Comparison of ENCODE assay signal across 24 mouse cellular contexts in the genomic region with DNA sequence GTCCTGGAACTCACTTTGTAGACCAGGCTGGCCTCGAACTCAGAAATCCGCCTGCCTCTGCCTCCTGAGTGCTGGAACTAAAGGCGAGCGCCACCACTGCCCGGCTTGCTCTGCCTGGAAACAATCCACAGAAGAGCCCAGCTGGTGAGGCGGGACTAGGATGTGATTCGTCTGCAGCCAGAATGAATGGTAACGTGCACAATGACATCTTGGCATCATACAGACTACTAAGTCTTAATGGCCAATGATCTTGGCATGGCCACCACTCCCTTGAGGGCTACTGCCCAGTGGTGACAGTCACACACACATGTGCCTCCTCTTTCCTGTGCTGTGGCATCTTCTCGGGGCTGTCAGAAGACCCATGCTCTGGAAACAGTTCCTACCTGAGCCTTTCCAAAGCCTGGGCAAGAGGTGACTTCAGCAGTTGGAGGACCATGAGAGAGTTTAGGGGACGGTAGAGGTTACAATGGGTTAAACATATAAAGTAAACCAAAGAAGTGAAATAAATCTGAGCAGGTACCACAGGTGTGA. TPM values are rescaled to one million over a fixed set of nuclear protein-coding genes. Genes with fewer than 3 reads are reported as not detected.
DNase-seq lines count a peak whose midpoint lies in the region; ATAC-seq and TF ChIP-seq lines count a peak whose summit lies in the region.
"Had no signal": no experiment of that assay in that cellular context is flagged by ENCODE, and none has a peak within 500 bp of the region (broad histone marks: within the 10 kb centered on the region; RNA-seq: fewer than 3 reads in every experiment).

No protein-coding gene starts in this region.

- TF ChIP-seq EP300 in heart, postnatal 0 days (IDR thresholded peaks at IDR 0.05; ENCODE audit: low read depth), result no peak

- peak overlapping the region; percentile 52 for H3K27ac ChIP-seq in cerebellum, adult 2 months (ENCODE audit: insufficient read depth, low read length)
- peak overlapping the region; percentile 96 for H3K27ac ChIP-seq in heart, embryonic 10.5 days
- peak overlapping the region; percentile 98 for H3K27ac ChIP-seq in heart, postnatal 0 days (ENCODE audit: low read depth)
- no peak overlapping the region; the same call in 1 of the 2 replicates for H3K27ac ChIP-seq in heart, embryonic 11.5 days (ENCODE audit: low read depth, low read length)
- peak overlapping the region; percentile 96; the same call in 1 of the 2 replicates for H3K27ac ChIP-seq in stomach, embryonic 14.5 days (ENCODE audit: low read length)
- H3K27ac ChIP-seq: embryonic facial prominence, embryonic 15.5 days; forebrain, embryonic 15.5 days; hindbrain, embryonic 13.5 days; kidney, embryonic 15.5 days; limb, embryonic 12.5 days had no signal

- no peaks in the 10 kb centered on the region for H3K9me3 ChIP-seq in heart, embryonic 10.5 days
- H3K9me3 ChIP-seq in heart, postnatal 0 days (replicated peaks; ENCODE audit: control insufficient read depth, low read length), result no peaks in the 10 kb centered on the region
- H3K9me3 ChIP-seq in heart, embryonic 11.5 days (replicated peaks; ENCODE audit: control insufficient read depth, low read length), result no peaks in the 10 kb centered on the region
- H3K9me3 ChIP-seq in stomach, embryonic 14.5 days (ENCODE audit: control insufficient read depth, low read depth, low read length), result no peaks in the 10 kb centered on the region
- H3K9me3 ChIP-seq: embryonic facial prominence, embryonic 15.5 days; forebrain, embryonic 15.5 days; hindbrain, embryonic 13.5 days; kidney, embryonic 15.5 days; limb, embryonic 12.5 days; liver, embryonic 12.5 days had no signal

- peak in 1 of 2 experiments; percentile 33 for DNase-seq in cerebellum, adult 2 months
- DNase-seq in heart, embryonic 10.5 days (ENCODE audit: low spot score), result no peak
- no peak for DNase-seq in heart, postnatal 14 days
- no peak for DNase-seq in heart, postnatal 0 days (ENCODE audit: low spot score)
- DNase-seq in frontal cortex, postnatal 10 days (ENCODE audit: low spot score in 2 of 2), result no peak
- DNase-seq: gastrocnemius, postnatal 14 days; kidney, postnatal 36 days; layer of hippocampus, postnatal 36 days; lung, adult 2 months; lung, postnatal 14 days; right cerebral cortex, adult 18-20 months; right cerebral cortex, postnatal 4 days; thymus, postnatal 14 days had no signal

- no peaks in the 10 kb centered on the region for H3K27me3 ChIP-seq in cerebellum, adult 2 months (ENCODE audit: control insufficient read depth, insufficient read depth, low read length)
- no peaks in the 10 kb centered on the region for H3K27me3 ChIP-seq in heart, embryonic 10.5 days (ENCODE audit: insufficient read depth, poor library complexity, severe bottlenecking)
- H3K27me3 ChIP-seq in heart, postnatal 0 days (ENCODE audit: control insufficient read depth, insufficient read depth, low read length), result no peaks in the 10 kb centered on the region
- no peaks in the 10 kb centered on the region for H3K27me3 ChIP-seq in heart, embryonic 11.5 days (ENCODE audit: control insufficient read depth, insufficient read depth, low read length)
- no peaks in the 10 kb centered on the region for H3K27me3 ChIP-seq in stomach, embryonic 14.5 days (ENCODE audit: control insufficient read depth, insufficient read depth, low read length)
- H3K27me3 ChIP-seq: embryonic facial prominence, embryonic 15.5 days; forebrain, embryonic 15.5 days; hindbrain, embryonic 13.5 days; kidney, embryonic 15.5 days; limb, embryonic 12.5 days; liver, embryonic 12.5 days had no signal

- 48% methylated on average over 10 of the region's 10 CpGs for WGBS in cerebellum, adult 2 months
- WGBS in heart, embryonic 10.5 days, result 91% methylated on average over 10 of the region's 10 CpGs
- 85% methylated on average over 10 of the region's 10 CpGs for WGBS in heart, postnatal 0 days
- 90% methylated on average over 10 of the region's 10 CpGs for WGBS in heart, embryonic 11.5 days (ENCODE audit: insufficient replicate concordance)
- 91% methylated on average over 10 of the region's 10 CpGs for WGBS in stomach, embryonic 14.5 days

- peaks cover 40% of the 10 kb centered on the region for H3K4me1 ChIP-seq in cerebellum, adult 2 months (ENCODE audit: control insufficient read depth, insufficient read depth, low read length)
- peaks cover 26% of the 10 kb centered on the region for H3K4me1 ChIP-seq in heart, embryonic 10.5 days
- peaks cover 4% of the 10 kb centered on the region; the same call in 1 of the 2 replicates for H3K4me1 ChIP-seq in heart, postnatal 0 days (ENCODE audit: control insufficient read depth, insufficient read depth)
- peaks cover 6% of the 10 kb centered on the region; the same call in 1 of the 2 replicates for H3K4me1 ChIP-seq in heart, embryonic 11.5 days (ENCODE audit: control insufficient read depth, insufficient read depth, low read length)
- peaks cover 21% of the 10 kb centered on the region for H3K4me1 ChIP-seq in stomach, embryonic 14.5 days (ENCODE audit: control insufficient read depth, insufficient read depth, low read length)

- H3K9ac ChIP-seq in heart, postnatal 0 days (replicated peaks; ENCODE audit: low read depth, low read length), result no peak overlapping the region
- no peak overlapping the region for H3K9ac ChIP-seq in heart, embryonic 11.5 days (ENCODE audit: low read depth, low read length)
- no peak overlapping the region for H3K9ac ChIP-seq in stomach, embryonic 14.5 days (replicated peaks; ENCODE audit: low read depth, low read length)
- H3K9ac ChIP-seq: embryonic facial prominence, embryonic 15.5 days; forebrain, embryonic 15.5 days; hindbrain, embryonic 13.5 days; kidney, embryonic 15.5 days; limb, embryonic 12.5 days; liver, embryonic 12.5 days had no signal

- no peak for TF ChIP-seq POLR2A in cerebellum, adult 2 months (IDR thresholded peaks at IDR 0.05; ENCODE audit: borderline replicate concordance, insufficient read depth, low read length)

- intact Hi-C loops in heart, postnatal 14 days (cut with DNase I), result loop anchor here (2.0 to 10.0 kb wide), 2 partner anchors 77 to 309 kb away; a partner anchor contains a TSS

- H3K36me3 ChIP-seq in heart, embryonic 10.5 days, result peaks cover 58% of the 10 kb centered on the region
- H3K36me3 ChIP-seq in heart, postnatal 0 days (replicated peaks; ENCODE audit: control insufficient read depth, insufficient read depth, low read length), result peaks cover 44% of the 10 kb centered on the region
- H3K36me3 ChIP-seq in heart, embryonic 11.5 days (ENCODE audit: control insufficient read depth, insufficient read depth, low read length), result peaks cover 36% of the 10 kb centered on the region
- H3K36me3 ChIP-seq in stomach, embryonic 14.5 days (ENCODE audit: control insufficient read depth, insufficient read depth, low read length), result peaks cover 43% of the 10 kb centered on the region

- H3K4me2 ChIP-seq in heart, postnatal 0 days (ENCODE audit: low read depth, low read length), result no peak overlapping the region
- H3K4me2 ChIP-seq in heart, embryonic 11.5 days, result no peak overlapping the region
- no peak overlapping the region for H3K4me2 ChIP-seq in stomach, embryonic 14.5 days (replicated peaks; ENCODE audit: low read depth, low read length)
- H3K4me2 ChIP-seq: embryonic facial prominence, embryonic 15.5 days; forebrain, embryonic 15.5 days; hindbrain, embryonic 13.5 days; kidney, embryonic 15.5 days; limb, embryonic 12.5 days; liver, embryonic 12.5 days; midbrain, embryonic 11.5 days had no signal

- no peak for ATAC-seq in cerebellum, adult (ENCODE audit: insufficient number of reproducible peaks, low FRiP score, low TSS enrichment)
- ATAC-seq in heart, postnatal 0 days (ENCODE audit: insufficient read depth, low read depth), result no peak
- no peak for ATAC-seq in heart, embryonic 11.5 days (replicated peaks; ENCODE audit: insufficient number of reproducible peaks, low FRiP score, low TSS enrichment)
- no peak for ATAC-seq in stomach, embryonic 14.5 days (ENCODE audit: insufficient number of reproducible peaks, insufficient read depth, low FRiP score, low read depth)
- ATAC-seq: forebrain, embryonic 15.5 days; liver, embryonic 12.5 days had no signal

- no peak overlapping the region for H3K4me3 ChIP-seq in cerebellum, adult 2 months (replicated peaks; ENCODE audit: insufficient read depth, low read depth, low read length)
- H3K4me3 ChIP-seq in heart, embryonic 10.5 days, result no peak overlapping the region
- H3K4me3 ChIP-seq in heart, postnatal 0 days (ENCODE audit: low read depth, low read length), result no peak overlapping the region
- no peak overlapping the region for H3K4me3 ChIP-seq in heart, embryonic 11.5 days (ENCODE audit: low read depth, low read length)
- H3K4me3 ChIP-seq in stomach, embryonic 14.5 days (ENCODE audit: low read depth, low read length), result no peak overlapping the region
- H3K4me3 ChIP-seq: embryonic facial prominence, embryonic 15.5 days; forebrain, embryonic 15.5 days; heart, adult 2 months; hindbrain, embryonic 13.5 days; kidney, embryonic 15.5 days; limb, embryonic 12.5 days; liver, embryonic 12.5 days had no signal

- no peak for TF ChIP-seq CTCF in cerebellum, adult 2 months (IDR thresholded peaks at IDR 0.05; ENCODE audit: borderline replicate concordance, insufficient read depth, low read depth, low read length)
- no peak for TF ChIP-seq CTCF in heart, postnatal 0 days (IDR thresholded peaks at IDR 0.05; ENCODE audit: low read depth)

RNA-seq across cellular contexts. Expression of a gene that starts 1.4 kb away (rescaled TPM):
- polyA plus RNA-seq in cerebellum, adult 2 months (2012; rRNA removed), result 3.2 and 3.4 TPM in 2 replicates
- polyA plus RNA-seq in heart, embryonic 10.5 days (2016; fragmentation: Nextera tagmentation; extraction: Ambion mirVana), result 38.9 and 70.4 TPM in 2 replicates
- 10 to 100 TPM; 48.3 to 59.1 TPM for total RNA-seq in heart, postnatal 14 days (2021)
- 121 and 128 TPM in 2 replicates for total RNA-seq in heart, postnatal 0 days (2014; rRNA removed; ENCODE audit: low replicate concordance)
- polyA plus RNA-seq in heart, postnatal 0 days (2015; fragmentation: Nextera tagmentation; extraction: Ambion mirVana), result 143 and 185 TPM in 2 replicates
- 61.3 and 61.8 TPM in 2 replicates for polyA plus RNA-seq in heart, embryonic 11.5 days (2014; fragmentation: Nextera tagmentation; extraction: Ambion mirVana)
- 20.7 and 21.5 TPM in 2 replicates for polyA plus RNA-seq in stomach, embryonic 14.5 days (2014; fragmentation: Nextera tagmentation; extraction: Ambion mirVana)
